Mouse (Mus musculus) forebrain, embryonic 16.5 days (tissue): ENCODE results near the gene Hmgb3. TPM values are rescaled to one million over a fixed set of nuclear protein-coding genes. Genes with fewer than 3 reads are reported as not detected.
A peak's percentile ranks its signal among the peaks of the same experiment; 100 is the strongest.

Experiments
- ATAC-seq: fragments of 200-750 bp; cut with Nextera tagmentation; 2 replicates; pipeline ENCODE4 v1.8.0; 2017; ENCODE audit warnings: mild to moderate bottlenecking, moderate library complexity
- H3K27ac ChIP-seq: fragments of 300-500 bp; sonication (generic); 2 replicates; pipeline ENCODE4 v1.5.1; 2014; ENCODE audit warnings: low read length, control low read depth
- H3K27me3 ChIP-seq: fragments of 300-500 bp; sonication (generic); replicated peaks from 2 replicates; pipeline ENCODE4 v1.6.1; 2014; ENCODE audit warnings: low read length; ENCODE audit not compliant: control insufficient read depth, insufficient read depth
- H3K36me3 ChIP-seq: fragments of 300-500 bp; sonication (generic); 2 replicates; pipeline ENCODE4 v1.6.1; 2014; ENCODE audit not compliant: control insufficient read depth, insufficient read depth
- H3K4me1 ChIP-seq: fragments of 300-500 bp; sonication (generic); replicated peaks from 2 replicates; pipeline ENCODE4 v1.6.1; 2014; ENCODE audit warnings: low read length; ENCODE audit not compliant: control insufficient read depth, insufficient read depth
- H3K4me2 ChIP-seq: fragments of 300-500 bp; sonication (generic); 2 replicates; pipeline ENCODE4 v1.6.1; 2014; ENCODE audit warnings: mild to moderate bottlenecking, low read length, control low read depth
- H3K4me3 ChIP-seq: fragments of 300-500 bp; sonication (generic); replicated peaks from 2 replicates; pipeline ENCODE4 v1.5.1; 2014; ENCODE audit warnings: mild to moderate bottlenecking, low read length, control low read depth
- H3K9ac ChIP-seq: fragments of 300-500 bp; sonication (generic); replicated peaks from 2 replicates; pipeline ENCODE4 v1.6.1; 2014; ENCODE audit warnings: low read depth, low read length, control low read depth
- H3K9me3 ChIP-seq: fragments of 300-500 bp; sonication (generic); 2 replicates; pipeline ENCODE4 v1.6.1; 2016; ENCODE audit warnings: low read length; ENCODE audit not compliant: control insufficient read depth
- WGBS: fragments of 180-500 bp; shearing (Covaris S2); extraction: QIAGEN DNeasy Blood & Tissue Kit; methylation state at CpG from one replicate; pipeline ENCODE4 v1.1.7; 2014; 5-methylcytosine and 5-hydroxymethylcytosine counted together
- polyA plus RNA-seq: library from polyadenylated mRNA; unstranded; fragments of >200 nt; fragmentation: Nextera tagmentation; extraction: Ambion mirVana; gene quantifications from 2 replicates; pipeline ENCODE4 v1.2.1, GENCODE M21; 2015

Hmgb3 gene
- polyA plus RNA-seq, 1 experiment from 2014 or later, result 535 TPM

GRCm38 (mm10) chrX:71532635-71533034 is 23.1 kb upstream of the Hmgb3 start:
- no peak overlapping the region for H3K27ac ChIP-seq
- no peaks in the 10 kb centered on the region for H3K27me3 ChIP-seq
- H3K4me3 ChIP-seq, result no peak overlapping the region
- no peak overlapping the region for H3K4me2 ChIP-seq
- 74% methylated on average over 3 of the region's 3 CpGs for WGBS
- H3K36me3 ChIP-seq, result no peaks in the 10 kb centered on the region
- no peaks in the 10 kb centered on the region for H3K9me3 ChIP-seq
- ATAC-seq, result no peak
- no peak overlapping the region for H3K9ac ChIP-seq
- peaks cover 4% of the 10 kb centered on the region; the same call in 1 of the 2 replicates for H3K4me1 ChIP-seq

GRCm38 (mm10) chrX:71534102-71534501 is 21.6 kb upstream of the Hmgb3 start:
- no peak overlapping the region for H3K4me3 ChIP-seq
- WGBS, result 74% methylated on average over 5 of the region's 5 CpGs

GRCm38 (mm10) chrX:71537791-71538190 is 17.9 kb upstream of the Hmgb3 start:
- no peak for ATAC-seq
- H3K9me3 ChIP-seq, result no peaks in the 10 kb centered on the region
- H3K4me3 ChIP-seq, result no peak overlapping the region
- H3K27ac ChIP-seq, result no peak overlapping the region
- no peaks in the 10 kb centered on the region for H3K36me3 ChIP-seq
- H3K4me2 ChIP-seq, result no peak overlapping the region
- H3K27me3 ChIP-seq, result no peaks in the 10 kb centered on the region
- WGBS, result 74% methylated on average over 2 of the region's 2 CpGs
- no peak overlapping the region for H3K9ac ChIP-seq
- H3K4me1 ChIP-seq, result no peaks in the 10 kb centered on the region

More at GRCm38 (mm10) chrX:71534102-71534501, 21.6 kb upstream of the Hmgb3 start:
- Histone ChIP-seq H3K9ac (no peak overlapping the region), H3K27ac (no peak overlapping the region), H3K27me3 (no peaks in the 10 kb centered on the region), H3K4me1 (no peaks in the 10 kb centered on the region), H3K4me2 (no peak overlapping the region), H3K36me3 (no peaks in the 10 kb centered on the region), H3K9me3 (no peaks in the 10 kb centered on the region)
- no peak for ATAC-seq

GRCm38 (mm10) chrX:71540821-71541510 is 14.8 kb upstream of the Hmgb3 start:
- Histone ChIP-seq H3K4me3 (no peak overlapping the region), H3K4me2 (no peak overlapping the region), H3K36me3 (no peaks in the 10 kb centered on the region), H3K27me3 (no peaks in the 10 kb centered on the region), H3K4me1 (peaks cover 4% of the 10 kb centered on the region; the same call in 1 of the 2 replicates), H3K9ac (no peak overlapping the region), H3K27ac (no peak overlapping the region), H3K9me3 (no peaks in the 10 kb centered on the region)
- WGBS, result 80% methylated on average over 7 of the region's 7 CpGs
- ATAC-seq, result no peak

GRCm38 (mm10) chrX:71544731-71545130 is 11.0 kb upstream of the Hmgb3 start:
- no peaks in the 10 kb centered on the region for H3K36me3 ChIP-seq
- WGBS, result 33% methylated on average over 5 of the region's 5 CpGs

GRCm38 (mm10) chrX:71545163-71545562 is 10.6 kb upstream of the Hmgb3 start:
- no peak overlapping the region for H3K9ac ChIP-seq
- no peaks in the 10 kb centered on the region for H3K36me3 ChIP-seq
- no peaks in the 10 kb centered on the region for H3K27me3 ChIP-seq
- H3K4me3 ChIP-seq, result no peak overlapping the region
- H3K4me2 ChIP-seq, result no peak overlapping the region
- 82% methylated on average over 2 of the region's 2 CpGs for WGBS
- H3K4me1 ChIP-seq, result peaks cover 4% of the 10 kb centered on the region; the same call in 1 of the 2 replicates
- no peak overlapping the region for H3K27ac ChIP-seq
- ATAC-seq, result no peak
- no peaks in the 10 kb centered on the region for H3K9me3 ChIP-seq

More at GRCm38 (mm10) chrX:71544731-71545130, 11.0 kb upstream of the Hmgb3 start:
- Histone ChIP-seq H3K4me3 (no peak overlapping the region), H3K27me3 (no peaks in the 10 kb centered on the region), H3K4me2 (no peak overlapping the region), H3K4me1 (peaks cover 4% of the 10 kb centered on the region; the same call in 1 of the 2 replicates), H3K27ac (no peak overlapping the region), H3K9me3 (no peaks in the 10 kb centered on the region), H3K9ac (no peak overlapping the region)
- no peak; the same call in 1 of the 2 replicates for ATAC-seq

GRCm38 (mm10) chrX:71556115-71556941 is 610 bp downstream of the Hmgb3 start:
- H3K9me3 ChIP-seq, result no peaks in the 10 kb centered on the region
- H3K27me3 ChIP-seq, result no peaks in the 10 kb centered on the region
- H3K4me1 ChIP-seq, result peaks cover 4% of the 10 kb centered on the region
- H3K27ac ChIP-seq, result peak overlapping the region; percentile 95
- peak overlapping the region; percentile 43 for H3K4me2 ChIP-seq
- H3K36me3 ChIP-seq, result no peaks in the 10 kb centered on the region
- H3K9ac ChIP-seq, result peak overlapping the region; percentile 82
- ATAC-seq, result peak; percentile 56
- peak overlapping the region; percentile 70 for H3K4me3 ChIP-seq
- 16% methylated on average over 31 of the region's 112 CpGs for WGBS

- Histone ChIP-seq H3K4me2 (peak overlapping the region; percentile 49), H3K27me3 (no peaks in the 10 kb centered on the region), H3K4me3 (peak overlapping the region; percentile 70), H3K9me3 (no peaks in the 10 kb centered on the region), H3K36me3 (no peaks in the 10 kb centered on the region), H3K9ac (peak overlapping the region; percentile 82), H3K27ac (peak overlapping the region; percentile 95), H3K4me1 (peaks cover 4% of the 10 kb centered on the region)
- 36% methylated on average over 24 of the region's 37 CpGs for WGBS
- ATAC-seq, result no peak
Measured at GRCm38 (mm10) chrX:71556965-71557491, 1.3 kb downstream of the Hmgb3 start.

- H3K9ac ChIP-seq, result no peak overlapping the region
- H3K9me3 ChIP-seq, result no peaks in the 10 kb centered on the region
- no peak overlapping the region for H3K4me2 ChIP-seq
- H3K36me3 ChIP-seq, result no peaks in the 10 kb centered on the region
- peaks cover 4% of the 10 kb centered on the region for H3K4me1 ChIP-seq
- no peak for ATAC-seq
- no peaks in the 10 kb centered on the region for H3K27me3 ChIP-seq
- no peak overlapping the region for H3K27ac ChIP-seq
- no peak overlapping the region for H3K4me3 ChIP-seq
- 80% methylated on average over 2 of the region's 2 CpGs for WGBS
Measured at GRCm38 (mm10) chrX:71559336-71559735, 3.6 kb downstream of the Hmgb3 start.
